ENCODE assay signal across 14 mouse cellular contexts in genomic region chr11:52128316-52129061, GRCm38 (mm10). TPM values are rescaled to one million over a fixed set of nuclear protein-coding genes. Genes with fewer than 3 reads are reported as not detected.
DNase-seq lines count a peak whose midpoint lies in the region; ATAC-seq and TF ChIP-seq lines count a peak whose summit lies in the region.
"Had no signal": no experiment of that assay in that cellular context is flagged by ENCODE, and none has a peak within 500 bp of the region (broad histone marks: within the 10 kb centered on the region; RNA-seq: fewer than 3 reads in every experiment).

No protein-coding gene starts in this region.

- H3K79me2 ChIP-seq in myocyte (ENCODE audit: control insufficient read depth, insufficient read depth): no peaks in the 10 kb centered on the region

- H3ac ChIP-seq in myocyte (ENCODE audit: control insufficient read depth, insufficient read length): no peak overlapping the region

- H3K27me3 ChIP-seq in heart, embryonic 10.5 days (ENCODE audit: insufficient read depth, poor library complexity, severe bottlenecking): no peaks in the 10 kb centered on the region
- no peaks in the 10 kb centered on the region for H3K27me3 ChIP-seq in lung, postnatal 0 days (replicated peaks; ENCODE audit: insufficient read depth, low read length)
- H3K27me3 ChIP-seq in myocyte (ENCODE audit: control insufficient read depth, insufficient read depth, insufficient read length): no peaks in the 10 kb centered on the region

- no peak for TF ChIP-seq EP300 in lung, postnatal 0 days (IDR thresholded peaks at IDR 0.05)

- no peak overlapping the region for H3K4me2 ChIP-seq in lung, postnatal 0 days (replicated peaks; ENCODE audit: low read depth, low read length)
- H3K4me2 ChIP-seq in myocyte (ENCODE audit: low read depth): no peak overlapping the region
- H3K4me2 ChIP-seq: midbrain, embryonic 11.5 days had no signal

- H3K4me1 ChIP-seq in heart, embryonic 10.5 days: peaks cover 10% of the 10 kb centered on the region; the same call in 1 of the 2 replicates
- H3K4me1 ChIP-seq in lung, postnatal 0 days (ENCODE audit: insufficient read depth, low read depth, low read length): no peaks in the 10 kb centered on the region
- H3K4me1 ChIP-seq in cortical plate, adult 2 months (ENCODE audit: control insufficient read depth, insufficient read depth, low read length): peaks cover 15% of the 10 kb centered on the region

- 0 out of 2 replicates have a peak, but pooled peaks have one; percentile 7 for TF ChIP-seq POLR2A in cortical plate, adult 2 months (IDR thresholded peaks at IDR 0.05; ENCODE audit: extremely low read depth, insufficient read depth, low read length)
- TF ChIP-seq POLR2A in myocyte (IDR thresholded peaks at IDR 0.05; ENCODE audit: insufficient read length, low read depth): no peak

- no peak overlapping the region for H3K27ac ChIP-seq in heart, embryonic 10.5 days
- H3K27ac ChIP-seq in lung, postnatal 0 days (ENCODE audit: low read length): 0 out of 2 replicates have a peak overlapping the region, but pooled peaks have one; percentile 52
- peak overlapping the region; percentile 66 for H3K27ac ChIP-seq in cortical plate, adult 2 months (ENCODE audit: insufficient read depth, low read length)
- H3K27ac ChIP-seq: kidney, postnatal 0 days had no signal

- WGBS in heart, embryonic 10.5 days: 76% methylated on average over 5 of the region's 5 CpGs
- 67% methylated on average over 5 of the region's 5 CpGs for WGBS in lung, postnatal 0 days

- no peak for ATAC-seq in lung, postnatal 0 days

- DNase-seq in heart, adult 11 months: peak; percentile 79
- no peak for DNase-seq in heart, embryonic 10.5 days (ENCODE audit: low spot score)
- no peak for DNase-seq in lung, postnatal 0 days (ENCODE audit: low spot score)
- DNase-seq in lung, postnatal 25 days (ENCODE audit: low spot score): no peak
- no peak for DNase-seq in kidney, postnatal 14 days
- no peak for DNase-seq in cerebellum, postnatal 25 days
- DNase-seq: adrenal gland, postnatal 25 days; cerebellum, adult 8-10 months had no signal

- TF ChIP-seq CTCF in lung, postnatal 0 days (IDR thresholded peaks at IDR 0.05): no peak
- TF ChIP-seq CTCF in cortical plate, adult 2 months (IDR thresholded peaks at IDR 0.05; ENCODE audit: extremely low read depth, insufficient read depth, low read length): no peak

- no peak overlapping the region for H3K4me3 ChIP-seq in heart, embryonic 10.5 days
- no peak overlapping the region for H3K4me3 ChIP-seq in lung, postnatal 0 days (ENCODE audit: low read depth, low read length)
- no peak overlapping the region for H3K4me3 ChIP-seq in cortical plate, adult 2 months (ENCODE audit: insufficient read depth, low read length)
- H3K4me3 ChIP-seq in myocyte: no peak overlapping the region

- H3K9ac ChIP-seq in lung, postnatal 0 days (replicated peaks; ENCODE audit: low read depth): no peak overlapping the region

- no peaks in the 10 kb centered on the region for H3K9me3 ChIP-seq in heart, embryonic 10.5 days
- H3K9me3 ChIP-seq in lung, postnatal 0 days (ENCODE audit: low read length): no peaks in the 10 kb centered on the region

- peaks cover 37% of the 10 kb centered on the region for H3K36me3 ChIP-seq in heart, embryonic 10.5 days
- H3K36me3 ChIP-seq in lung, postnatal 0 days (ENCODE audit: insufficient read depth, low read length): no peaks in the 10 kb centered on the region; the same call in 1 of the 2 replicates
- H3K36me3 ChIP-seq in myocyte (ENCODE audit: control insufficient read depth, insufficient read depth): peaks cover 16% of the 10 kb centered on the region

TF ChIP-seq in myocyte, 11 proteins besides CTCF, POLR2A, EP300 and RAD21:
- TF ChIP-seq TCF12 (IDR thresholded peaks at IDR 0.05; ENCODE audit: insufficient read depth, poor library complexity, severe bottlenecking): no peak
- peak; percentile 60 for TF ChIP-seq POLR2AphosphoS2 (IDR thresholded peaks at IDR 0.05; ENCODE audit: insufficient read length, low read depth)
- no peak for TF ChIP-seq USF1 (IDR thresholded peaks at IDR 0.05; ENCODE audit: low read depth)
TF ChIP-seq in myocyte: peak in this region for 1.

RNA-seq across cellular contexts. Expression of gene Olfr1373, which starts 16.8 kb away (rescaled TPM):
- polyA plus RNA-seq in heart, embryonic 10.5 days (2016; fragmentation: Nextera tagmentation; extraction: Ambion mirVana): not detected in 2 replicates
- polyA plus RNA-seq in lung, postnatal 0 days (2015; fragmentation: Nextera tagmentation; extraction: Ambion mirVana): not detected in 2 replicates
- not detected in 2 replicates for polyA plus RNA-seq in cortical plate, adult 2 months (2012; rRNA removed)
- polyA plus RNA-seq in myocyte (2012; fragmentation: generic; extraction: Trizol): not detected
- polyA plus RNA-seq: kidney, postnatal 0 days; limb, embryonic 14.5 days; lung, embryonic 16.5 days; midbrain, embryonic 11.5 days had no signal

RNA-seq across cellular contexts. Expression of gene Ppp2ca, which starts 30.0 kb away (rescaled TPM):
- 66.2 and 91.4 TPM in 2 replicates for polyA plus RNA-seq in heart, embryonic 10.5 days (2016; fragmentation: Nextera tagmentation; extraction: Ambion mirVana)
- 42.1 and 44.8 TPM in 2 replicates for polyA plus RNA-seq in lung, postnatal 0 days (2015; fragmentation: Nextera tagmentation; extraction: Ambion mirVana)
- 106 and 107 TPM in 2 replicates for polyA plus RNA-seq in cortical plate, adult 2 months (2012; rRNA removed)
- 56.4 TPM for polyA plus RNA-seq in myocyte (2012; fragmentation: generic; extraction: Trizol)
